Mouse (Mus musculus) limb, embryonic 13.5 days (tissue): ENCODE data around the gene AC153137.1. TPM values are rescaled to one million over a fixed set of nuclear protein-coding genes. Genes with fewer than 3 reads are reported as not detected.

ENCODE experiments used
- ATAC-seq: fragments of 200-750 bp; cut with Nextera tagmentation; 2 replicates; pipeline ENCODE4 v1.8.0; 2017; ENCODE audit warnings: low read depth, moderate number of reproducible peaks, moderate TSS enrichment; ENCODE audit not compliant: low FRiP score
- H3K27ac ChIP-seq: fragments of 300-500 bp; sonication (generic); 2 replicates; pipeline ENCODE4 v1.5.1; 2015; ENCODE audit warnings: inconsistent platforms, mild to moderate bottlenecking, moderate library complexity
- H3K27me3 ChIP-seq: fragments of 300-500 bp; sonication (generic); 2 replicates; pipeline ENCODE4 v1.6.1; 2015; ENCODE audit warnings: mild to moderate bottlenecking, inconsistent platforms
- H3K36me3 ChIP-seq: fragments of 300-500 bp; sonication (generic); 2 replicates; pipeline ENCODE4 v1.6.1; 2015; ENCODE audit warnings: inconsistent platforms, mild to moderate bottlenecking, moderate library complexity
- H3K4me1 ChIP-seq: fragments of 300-500 bp; sonication (generic); 2 replicates; pipeline ENCODE4 v1.6.1; 2015; ENCODE audit warnings: inconsistent platforms
- H3K4me2 ChIP-seq: fragments of 300-500 bp; sonication (generic); replicated peaks from 2 replicates; pipeline ENCODE4 v1.6.1; 2015; ENCODE audit warnings: inconsistent platforms, mild to moderate bottlenecking, moderate library complexity
- H3K4me3 ChIP-seq: fragments of 300-500 bp; sonication (generic); 2 replicates; pipeline ENCODE4 v1.5.1; 2015; ENCODE audit warnings: moderate library complexity, mild to moderate bottlenecking, inconsistent platforms
- H3K9ac ChIP-seq: fragments of 300-500 bp; sonication (generic); 2 replicates; pipeline ENCODE4 v1.6.1; 2015; ENCODE audit warnings: mild to moderate bottlenecking, inconsistent platforms
- H3K9me3 ChIP-seq: fragments of 300-500 bp; sonication (generic); 2 replicates; pipeline ENCODE4 v1.6.1; 2016; ENCODE audit warnings: inconsistent platforms
- WGBS: fragments of 180-500 bp; shearing (Covaris S2); methylation state at CpG from one replicate; pipeline ENCODE4 v1.1.7; 2015; 5-methylcytosine and 5-hydroxymethylcytosine counted together
- polyA plus RNA-seq: library from polyadenylated mRNA; unstranded; fragments of >200 nt; fragmentation: Nextera tagmentation; extraction: Ambion mirVana; gene quantifications from 2 replicates; pipeline ENCODE4 v1.2.1, GENCODE M21; 2015

Gene AC153137.1
- polyA plus RNA-seq, 1 experiment from 2014 or later, result not detected

- 85% methylated on average over 6 of the region's 6 CpGs for WGBS
Measured at GRCm38 (mm10) chr1:30945136-30945535, 32.6 kb downstream of the AC153137.1 start.

GRCm38 (mm10) chr1:30940571-30940970 lies 37.2 kb downstream of the AC153137.1 start:
- Histone ChIP-seq H3K27me3 (no peaks in the 10 kb centered on the region), H3K4me2 (no peak overlapping the region), H3K36me3 (peaks cover 29% of the 10 kb centered on the region), H3K27ac (no peak overlapping the region), H3K4me3 (no peak overlapping the region), H3K9ac (no peak overlapping the region), H3K9me3 (no peaks in the 10 kb centered on the region; the same call in 1 of the 2 replicates), H3K4me1 (no peaks in the 10 kb centered on the region)
- 60% methylated on average over 3 of the region's 3 CpGs for WGBS
- ATAC-seq, result no peak

More at GRCm38 (mm10) chr1:30945136-30945535, 32.6 kb downstream of the AC153137.1 start:
- peaks cover 31% of the 10 kb centered on the region for H3K36me3 ChIP-seq
- H3K4me1 ChIP-seq, result peaks cover 12% of the 10 kb centered on the region
- no peak overlapping the region for H3K27ac ChIP-seq
- H3K9me3 ChIP-seq, result no peaks in the 10 kb centered on the region
- H3K4me3 ChIP-seq, result no peak overlapping the region
- H3K4me2 ChIP-seq, result no peak overlapping the region
- no peaks in the 10 kb centered on the region for H3K27me3 ChIP-seq
- H3K9ac ChIP-seq, result no peak overlapping the region
- ATAC-seq, result no peak

- no peaks in the 10 kb centered on the region for H3K27me3 ChIP-seq
- no peak overlapping the region for H3K4me2 ChIP-seq
- H3K4me1 ChIP-seq, result no peaks in the 10 kb centered on the region
- no peaks in the 10 kb centered on the region; the same call in 1 of the 2 replicates for H3K9me3 ChIP-seq
- ATAC-seq, result no peak
- H3K36me3 ChIP-seq, result peaks cover 9% of the 10 kb centered on the region
- H3K9ac ChIP-seq, result no peak overlapping the region
- H3K4me3 ChIP-seq, result no peak overlapping the region
- 80% methylated on average over 7 of the region's 7 CpGs for WGBS
- no peak overlapping the region for H3K27ac ChIP-seq
Measured at GRCm38 (mm10) chr1:30938392-30938791, 39.4 kb downstream of the AC153137.1 start.

- Histone ChIP-seq H3K9ac (no peak overlapping the region), H3K9me3 (no peaks in the 10 kb centered on the region; the same call in 1 of the 2 replicates), H3K36me3 (peaks cover 6% of the 10 kb centered on the region), H3K4me2 (no peak overlapping the region), H3K4me3 (no peak overlapping the region), H3K27me3 (no peaks in the 10 kb centered on the region), H3K4me1 (no peaks in the 10 kb centered on the region), H3K27ac (no peak overlapping the region)
- WGBS, result 56% methylated on average over 8 of the region's 8 CpGs
- ATAC-seq, result no peak
Measured at GRCm38 (mm10) chr1:30937396-30937965, 40.3 kb downstream of the AC153137.1 start.

GRCm38 (mm10) chr1:30936488-30936887 lies 41.3 kb downstream of the AC153137.1 start:
- H3K4me3 ChIP-seq, result no peak overlapping the region
- ATAC-seq, result no peak
- no peaks in the 10 kb centered on the region for H3K27me3 ChIP-seq
- H3K9me3 ChIP-seq, result no peaks in the 10 kb centered on the region; the same call in 1 of the 2 replicates
- H3K9ac ChIP-seq, result no peak overlapping the region
- H3K4me2 ChIP-seq, result no peak overlapping the region
- no peaks in the 10 kb centered on the region for H3K4me1 ChIP-seq
- H3K27ac ChIP-seq, result no peak overlapping the region
- 80% methylated on average over 2 of the region's 2 CpGs for WGBS
- peaks cover 6% of the 10 kb centered on the region for H3K36me3 ChIP-seq

- H3K4me2 ChIP-seq, result no peak overlapping the region
- no peaks in the 10 kb centered on the region for H3K36me3 ChIP-seq
- 81% methylated on average over 2 of the region's 2 CpGs for WGBS
- no peaks in the 10 kb centered on the region for H3K4me1 ChIP-seq
- ATAC-seq, result no peak
- no peaks in the 10 kb centered on the region for H3K27me3 ChIP-seq
- no peak overlapping the region for H3K4me3 ChIP-seq
- no peaks in the 10 kb centered on the region; the same call in 1 of the 2 replicates for H3K9me3 ChIP-seq
- H3K27ac ChIP-seq, result no peak overlapping the region
- no peak overlapping the region for H3K9ac ChIP-seq
Measured at GRCm38 (mm10) chr1:30930823-30931222, 46.9 kb downstream of the AC153137.1 start.

- Histone ChIP-seq H3K27ac (no peak overlapping the region), H3K4me1 (no peaks in the 10 kb centered on the region), H3K4me3 (no peak overlapping the region), H3K4me2 (no peak overlapping the region), H3K36me3 (no peaks in the 10 kb centered on the region), H3K9ac (no peak overlapping the region), H3K27me3 (no peaks in the 10 kb centered on the region), H3K9me3 (no peaks in the 10 kb centered on the region)
- 87% methylated on average over 2 of the region's 2 CpGs for WGBS
- ATAC-seq, result no peak
Measured at GRCm38 (mm10) chr1:30930194-30930593, 47.6 kb downstream of the AC153137.1 start.

Other genes with a start within 250 kb of the AC153137.1 start
- gene Phf3, start 104.0 kb downstream of the AC153137.1 start, polyA plus RNA-seq, result 36.1 and 41.5 TPM in 2 replicates
- not detected in 2 replicates for gene Lgsn, start 198.4 kb upstream of the AC153137.1 start, polyA plus RNA-seq
- not detected in 2 replicates for gene 4931428L18Rik, start 244.7 kb upstream of the AC153137.1 start, polyA plus RNA-seq
- gene Pih1d3, start 244.9 kb upstream of the AC153137.1 start, polyA plus RNA-seq, result not detected in 2 replicates